Mouse (Mus musculus) CD4-positive, CD25-positive, alpha-beta regulatory T cell (primary cell): ENCODE results near the gene 2310022B05Rik. TPM values are rescaled to one million over a fixed set of nuclear protein-coding genes. Genes with fewer than 3 reads are reported as not detected.

Experiments
- polyA plus RNA-seq: library from polyadenylated mRNA; unstranded; fragments of 100-300 nt; shearing (Covaris generic); gene quantifications from one replicate; pipeline ENCODE4 v1.2.1, GENCODE M21; 2017

2310022B05Rik gene
- 6.6 TPM for polyA plus RNA-seq

GRCm38 (mm10) chr8:124663112-124663873, at the start of gene 2310022B05Rik:
Gene 2310022B05Rik (minus strand): TSS chr8:124663369.

Other genes with a start within 250 kb of the 2310022B05Rik start
- gene Pgbd5, start 223.7 kb downstream of the 2310022B05Rik start, polyA plus RNA-seq = 0.14 TPM
- gene Cog2, start 142.6 kb downstream of the 2310022B05Rik start, polyA plus RNA-seq = 62.6 TPM
- gene Agt, start 93.7 kb downstream of the 2310022B05Rik start, polyA plus RNA-seq = 0.12 TPM
- gene Capn9, start 87.3 kb downstream of the 2310022B05Rik start, polyA plus RNA-seq = not detected
- 102 TPM for gene Ttc13, start 58.6 kb upstream of the 2310022B05Rik start, polyA plus RNA-seq
- 24.3 TPM for gene Arv1, start 58.8 kb upstream of the 2310022B05Rik start, polyA plus RNA-seq
- gene Fam89a, start 88.5 kb upstream of the 2310022B05Rik start, polyA plus RNA-seq = 15.3 TPM
- gene Trim67, start 129.7 kb upstream of the 2310022B05Rik start, polyA plus RNA-seq = not detected
- 93.4 TPM for gene Gnpat, start 199.7 kb upstream of the 2310022B05Rik start, polyA plus RNA-seq
- 36.4 TPM for gene 2810004N23Rik, start 199.8 kb upstream of the 2310022B05Rik start, polyA plus RNA-seq
- 16.4 TPM for gene Exoc8, start 234.3 kb upstream of the 2310022B05Rik start, polyA plus RNA-seq
- 5.8 TPM for gene Sprtn, start 234.5 kb upstream of the 2310022B05Rik start, polyA plus RNA-seq